Mouse (Mus musculus) CD4-positive, CD25-positive, alpha-beta regulatory T cell, adult 4 months (primary cell): Measurements from ENCODE around the gene Cdca3. TPM values are rescaled to one million over a fixed set of nuclear protein-coding genes. Genes with fewer than 3 reads are reported as not detected.
"Not testable (repeated sequence)": the region's sequence is repeated elsewhere in the genome, so short reads cannot be mapped to it uniquely, and the experiment has no call there.

Experiments used
- ATAC-seq: one replicate; pipeline ENCODE4 v1.8.0; 2017
- polyA plus RNA-seq, 2 experiments: library from polyadenylated mRNA; unstranded; fragments of 100-300 nt; shearing (Covaris generic); gene quantifications; one replicate each; pipeline ENCODE4 v1.2.1; 2017

The Cdca3 gene
- 10 to 100 TPM in 1 of 2 experiments, 1 to 10 TPM in 1; 8.0 to 27.1 TPM for polyA plus RNA-seq

DNA sequence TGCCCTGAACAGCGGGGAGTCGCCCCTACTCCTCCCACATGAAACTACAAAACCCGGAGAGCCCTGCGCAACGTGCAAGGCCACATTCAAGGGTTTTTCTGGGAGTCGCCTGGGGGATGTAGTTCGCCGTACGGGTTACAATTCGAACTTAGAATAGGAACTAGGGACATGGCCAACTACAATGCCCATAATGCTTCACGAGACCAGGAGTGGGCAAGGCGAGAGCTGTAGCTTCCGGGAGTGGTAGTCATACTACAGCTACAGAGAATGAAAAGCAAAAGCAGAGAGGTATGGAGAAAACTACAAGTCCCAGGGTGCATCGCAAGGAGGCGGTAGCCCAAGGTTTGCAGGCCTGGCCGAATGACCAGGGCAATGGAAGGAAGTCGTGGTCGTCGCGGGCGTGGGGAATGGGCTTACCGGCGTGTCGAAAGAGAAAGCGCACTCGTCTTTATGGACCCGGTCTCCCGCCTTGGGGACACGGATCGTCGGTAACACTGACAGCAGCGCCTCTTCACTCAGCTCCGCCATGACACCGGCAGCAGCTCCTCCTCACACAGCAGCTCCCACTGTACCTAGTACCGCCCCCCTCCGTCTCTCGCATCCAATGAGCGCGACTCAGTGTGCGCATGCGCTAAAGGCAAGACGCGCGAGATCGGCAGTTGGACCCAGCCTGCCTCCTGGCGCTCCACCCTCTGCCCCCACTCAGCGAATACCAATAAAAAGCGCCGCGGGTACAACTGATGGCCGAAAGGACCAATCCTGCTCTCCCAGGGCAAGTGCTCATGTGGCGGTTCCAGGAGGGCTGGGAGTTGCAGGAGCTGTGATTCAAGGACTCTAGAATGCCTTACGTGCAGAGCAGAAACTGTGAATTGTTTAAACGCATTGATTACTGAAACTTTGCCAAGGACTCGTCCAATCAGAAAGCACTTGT, at the start of gene Cdca3, which contains the start of gene Usp5:
TSS of gene Cdca3 (plus strand) at position 680 of the 931 bp plus-strand sequence.
TSS of gene Usp5 (minus strand) at position 617 of the 931 bp plus-strand sequence.
- ATAC-seq = peak; percentile 79

DNA sequence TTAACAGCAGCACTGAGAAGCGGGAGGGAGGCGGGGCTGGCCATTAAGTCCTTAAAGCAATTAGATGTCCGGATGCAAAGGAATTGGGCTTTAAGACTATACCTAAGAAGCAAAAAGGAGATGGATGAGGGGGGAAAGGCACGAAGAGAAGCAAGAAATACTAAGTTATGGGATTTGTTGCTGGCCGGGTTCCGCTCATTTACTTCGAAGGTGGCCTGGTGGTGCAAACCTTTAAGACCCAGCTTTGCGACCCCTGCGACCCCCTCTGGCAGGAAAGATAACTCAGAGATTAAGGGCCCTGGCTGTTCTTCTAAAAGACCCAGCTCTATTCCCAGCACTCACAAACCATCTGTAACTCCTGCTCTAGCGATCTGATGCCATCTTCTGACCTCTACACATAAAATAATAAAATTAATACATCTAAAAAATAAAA, 49.3 kb upstream of the Cdca3 start:
- peak; percentile 48 for ATAC-seq

DNA sequence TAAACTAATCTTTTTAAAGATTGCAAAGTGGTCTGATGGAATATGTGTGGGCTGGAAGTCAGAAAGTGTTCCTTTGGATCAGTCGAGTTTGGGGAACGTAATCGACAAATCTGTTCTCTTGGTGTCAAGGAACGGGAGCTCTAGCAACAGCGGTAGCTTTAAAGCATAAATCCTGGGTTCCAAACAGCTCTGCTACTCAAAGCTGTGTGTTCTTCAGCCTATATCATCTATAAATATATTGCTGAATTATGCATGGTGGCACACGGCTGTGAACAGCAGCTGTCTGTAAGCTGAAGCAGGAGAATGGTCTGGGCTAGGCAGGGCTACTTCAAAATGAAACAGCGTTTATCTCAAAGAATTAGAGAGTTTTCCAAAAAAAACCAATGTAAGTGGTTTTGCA, 48.4 kb upstream of the Cdca3 start:
- ATAC-seq = no peak

DNA sequence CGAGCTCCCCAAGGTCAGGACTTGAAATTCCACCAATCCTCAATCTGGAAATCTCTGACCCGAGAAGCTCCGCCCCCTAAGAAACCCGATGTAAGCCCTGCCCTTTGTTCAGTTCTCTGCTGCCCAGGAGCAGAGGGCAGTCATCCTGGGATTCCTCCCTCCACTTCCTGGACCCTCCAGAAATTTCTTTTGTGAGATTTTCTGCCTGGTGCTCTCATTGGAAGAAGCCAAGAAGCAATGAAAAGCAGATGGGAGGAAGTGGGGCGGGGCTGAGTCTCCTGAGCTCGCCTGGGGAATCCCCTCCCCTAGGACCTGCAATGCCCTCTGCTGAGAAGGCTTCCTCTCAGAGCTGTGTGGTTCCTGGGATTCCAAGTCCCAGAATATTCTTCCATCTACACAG, 46.9 kb upstream of the Cdca3 start:
- ATAC-seq = peak; percentile 78

DNA sequence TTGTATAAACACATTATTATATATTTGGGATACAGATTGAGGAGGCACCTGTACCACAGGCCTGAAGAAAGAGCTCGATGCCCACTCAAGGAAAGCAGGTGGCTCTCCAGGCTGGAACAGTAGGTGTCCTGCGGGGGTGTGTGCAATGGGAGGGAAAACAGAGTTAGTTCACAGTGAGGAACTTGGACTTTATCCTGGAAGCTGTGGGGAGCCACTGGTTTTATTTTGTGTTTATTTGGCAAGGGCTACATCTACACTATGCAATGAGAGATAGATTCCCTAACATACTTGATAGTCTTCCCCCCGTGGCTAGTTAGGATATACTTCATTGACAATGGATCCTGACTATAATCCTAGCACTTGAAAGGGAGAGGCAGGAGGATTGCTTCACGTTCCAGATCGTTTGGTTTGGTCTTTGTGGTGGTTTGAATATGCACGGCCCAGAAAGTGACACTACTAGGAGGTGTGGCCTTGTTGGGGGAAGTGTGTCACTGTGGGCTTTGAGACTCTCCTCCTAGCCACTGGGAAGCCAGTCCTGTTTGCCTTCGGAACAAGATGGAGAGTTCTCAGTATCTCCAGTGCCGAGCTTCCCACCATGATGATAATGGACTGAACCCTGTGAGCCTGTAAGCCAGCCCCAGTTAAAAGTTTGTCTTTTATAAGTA, 42.5 kb upstream of the Cdca3 start:
- no peak for ATAC-seq

DNA sequence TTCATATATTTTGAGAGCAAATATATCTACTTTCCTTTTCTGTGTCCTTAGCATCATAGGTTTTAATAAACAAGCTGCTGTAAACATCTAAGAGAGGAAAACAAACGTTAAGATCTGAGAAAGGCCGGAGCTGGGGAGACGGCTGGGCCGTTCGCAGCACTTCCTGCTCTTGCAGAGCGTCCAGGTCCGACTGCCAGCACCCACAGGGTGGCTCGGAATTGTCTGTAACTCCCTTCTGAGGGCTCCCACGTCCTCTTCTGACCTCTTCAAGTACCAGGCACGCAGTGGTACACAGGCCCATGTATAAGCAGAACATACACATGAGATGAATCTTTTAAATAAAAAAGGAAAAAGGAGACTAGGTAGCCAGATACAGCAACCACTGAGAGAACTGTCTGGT, 41.6 kb upstream of the Cdca3 start:
- ATAC-seq = no peak

DNA sequence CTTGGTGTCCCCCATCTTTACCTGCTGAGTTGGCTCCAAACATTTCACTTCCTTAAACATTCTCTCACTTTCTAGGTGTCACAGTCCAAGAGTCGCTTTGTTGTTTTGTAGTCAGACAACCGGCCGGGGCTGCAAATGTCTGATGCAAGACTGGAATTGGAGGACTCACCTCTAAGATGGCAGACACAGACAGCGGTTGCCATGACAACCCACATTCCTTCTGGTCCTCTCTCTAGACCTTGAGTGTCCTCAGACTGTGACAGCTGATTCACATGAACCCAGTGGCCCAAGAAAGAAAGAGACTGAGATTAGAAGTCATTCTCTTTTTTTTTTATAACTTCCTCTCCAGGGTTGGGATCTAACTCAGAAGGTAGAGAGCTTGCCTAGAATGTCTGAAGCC, 39.8 kb upstream of the Cdca3 start:
- ATAC-seq = no peak

DNA sequence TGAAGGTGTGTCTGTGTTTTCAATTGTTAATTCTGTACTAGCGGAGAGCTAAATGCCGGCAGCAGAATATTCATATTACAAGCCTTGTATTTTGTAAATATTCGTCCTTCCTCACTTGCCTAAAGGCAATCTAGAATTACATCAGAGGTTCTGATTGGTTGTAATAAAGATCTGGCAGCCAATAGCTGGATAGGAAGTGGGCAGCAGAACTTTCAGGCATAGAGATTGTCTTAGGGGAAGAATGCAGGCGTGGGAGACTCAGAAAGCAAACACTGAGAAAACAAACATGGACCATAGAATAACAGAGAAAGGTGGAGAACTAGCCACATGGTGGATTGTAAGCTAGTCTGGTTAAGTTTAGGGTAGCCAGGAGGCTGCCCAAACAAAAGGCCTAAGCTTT, 39.2 kb upstream of the Cdca3 start:
- ATAC-seq = no peak

DNA sequence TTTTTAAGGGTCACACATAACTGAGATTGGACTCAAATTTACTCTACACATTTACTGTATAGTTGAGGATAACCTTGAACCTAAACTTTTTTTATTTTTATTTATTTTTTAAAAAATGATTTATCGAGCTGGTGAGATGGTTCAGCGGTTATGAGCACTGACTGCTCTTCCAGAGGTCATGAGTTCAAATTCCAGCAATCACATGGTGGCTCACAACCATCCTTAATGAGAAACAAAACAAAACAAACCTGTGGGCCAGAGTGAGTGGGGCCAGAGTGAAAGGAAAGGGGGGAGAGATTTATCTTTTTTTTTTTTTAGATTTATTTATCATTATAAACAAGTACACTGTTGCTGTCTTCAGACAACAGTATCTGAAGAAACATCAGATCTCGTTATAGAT, 37.4 kb upstream of the Cdca3 start:
- no peak for ATAC-seq

DNA sequence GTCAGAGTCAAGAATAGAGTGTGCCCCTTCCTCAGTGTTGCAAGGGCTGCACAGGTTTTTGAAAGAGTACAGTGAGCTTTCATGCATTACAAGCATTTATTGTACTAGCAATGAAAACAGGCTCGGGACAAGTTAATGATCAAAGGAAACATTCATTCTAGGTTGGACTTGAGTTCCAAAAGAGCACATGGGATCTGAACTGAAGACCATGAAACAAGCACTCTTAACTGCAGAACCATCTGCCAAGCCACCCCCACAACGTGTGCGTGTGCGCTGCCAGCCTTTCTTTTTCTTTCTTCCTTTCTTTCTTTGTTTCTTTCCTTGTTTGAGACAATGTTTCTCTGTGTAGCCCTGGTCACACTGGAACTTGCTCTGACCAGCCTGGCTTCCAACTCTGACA, 33.6 kb upstream of the Cdca3 start:
- ATAC-seq = no peak

DNA sequence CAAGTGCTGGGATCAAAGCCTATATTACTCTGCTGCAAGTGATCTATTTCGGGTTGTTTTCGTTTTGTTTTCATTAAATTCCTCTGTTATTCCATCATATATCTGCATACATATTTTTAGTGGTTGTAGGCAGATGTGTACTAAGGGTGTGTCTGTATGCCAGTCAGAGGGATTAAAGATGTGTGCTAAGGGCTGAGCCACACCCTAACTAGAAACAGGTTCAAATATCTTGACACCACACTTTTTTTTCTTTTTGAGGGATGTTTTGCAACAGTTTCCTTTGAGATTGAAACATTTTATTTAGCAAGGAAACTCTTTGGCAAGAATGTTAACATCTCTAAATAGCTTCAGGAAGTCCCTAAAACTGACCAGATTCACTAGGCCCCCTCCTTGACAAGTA, 33.1 kb upstream of the Cdca3 start:
- ATAC-seq = no peak

DNA sequence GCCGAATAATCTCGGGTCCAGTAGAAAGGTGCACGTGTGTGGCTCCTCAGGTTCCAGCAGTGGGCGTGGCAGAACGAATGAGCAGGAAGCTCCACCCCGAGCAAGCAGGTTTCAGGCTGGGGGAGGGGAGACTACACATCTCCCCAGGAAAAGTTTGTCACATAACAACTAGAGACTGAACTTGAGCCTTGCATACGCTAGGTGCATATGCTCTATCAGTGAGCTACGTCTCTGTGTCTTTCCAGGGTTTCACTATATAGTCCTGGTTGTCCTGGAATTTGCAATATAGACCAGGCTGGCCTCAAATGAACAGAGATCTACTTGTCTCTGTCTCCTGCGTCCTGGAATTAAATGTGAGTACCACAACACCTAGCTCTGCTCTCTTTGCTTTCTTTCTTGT, 26.9 kb upstream of the Cdca3 start:
- not testable (repeated sequence) for ATAC-seq

DNA sequence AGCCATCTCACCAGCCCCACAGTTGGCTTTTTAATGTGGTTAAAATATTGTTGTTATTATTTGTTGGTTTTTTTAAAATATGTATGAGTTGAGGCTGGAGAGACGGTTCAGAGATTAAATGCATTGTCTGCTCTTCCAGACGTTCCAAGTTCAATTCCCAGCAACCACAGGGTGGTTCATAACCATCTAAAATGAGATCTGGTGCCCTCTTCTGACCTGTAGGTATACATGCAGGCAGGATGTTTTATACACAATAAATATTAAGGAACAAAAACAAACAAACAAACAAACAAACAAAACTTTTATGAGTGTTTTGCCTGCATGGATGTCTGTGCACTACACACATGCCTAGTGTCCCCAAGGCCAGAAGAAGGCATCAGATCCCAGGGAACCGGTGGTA, 26.3 kb upstream of the Cdca3 start:
- ATAC-seq = no peak

DNA sequence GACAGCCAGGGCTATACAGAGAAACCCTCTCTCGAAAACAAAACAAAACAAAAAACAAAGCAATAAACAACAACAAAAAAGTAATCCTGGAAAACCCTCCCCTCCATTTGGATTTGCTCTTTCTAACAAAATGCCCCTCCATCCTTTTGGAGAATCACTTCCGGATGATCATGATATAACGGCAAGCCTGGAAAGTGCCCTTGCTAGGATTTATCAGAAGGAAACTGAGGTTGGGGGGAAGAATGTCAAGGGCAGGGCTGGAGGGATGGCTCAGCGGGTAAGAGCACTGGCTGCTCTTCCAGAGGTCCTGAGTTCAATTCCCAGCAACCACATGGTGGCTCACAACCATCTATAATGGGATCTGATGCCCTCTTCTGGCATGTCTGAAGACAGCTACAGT, 25.7 kb upstream of the Cdca3 start:
- ATAC-seq = not testable (repeated sequence)

DNA sequence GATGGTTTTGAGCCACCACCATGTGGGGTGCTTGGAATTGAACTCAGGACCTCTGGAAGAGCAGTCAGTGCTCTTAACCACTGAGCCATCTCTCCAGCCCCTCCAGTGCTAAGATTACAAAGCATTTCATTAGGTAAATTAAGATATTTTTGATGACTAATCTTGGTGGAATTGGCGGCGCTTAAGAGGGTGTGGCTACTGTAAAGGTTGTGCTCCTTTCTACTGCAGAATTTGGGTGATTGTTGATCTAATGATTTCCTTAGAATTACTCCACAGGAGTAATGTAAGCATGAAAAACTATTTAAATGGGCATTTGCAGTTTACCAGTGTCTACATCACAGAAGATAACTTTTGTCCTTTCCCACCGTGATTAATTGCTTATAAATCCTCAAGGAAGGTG, 25.0 kb upstream of the Cdca3 start:
- no peak for ATAC-seq

DNA sequence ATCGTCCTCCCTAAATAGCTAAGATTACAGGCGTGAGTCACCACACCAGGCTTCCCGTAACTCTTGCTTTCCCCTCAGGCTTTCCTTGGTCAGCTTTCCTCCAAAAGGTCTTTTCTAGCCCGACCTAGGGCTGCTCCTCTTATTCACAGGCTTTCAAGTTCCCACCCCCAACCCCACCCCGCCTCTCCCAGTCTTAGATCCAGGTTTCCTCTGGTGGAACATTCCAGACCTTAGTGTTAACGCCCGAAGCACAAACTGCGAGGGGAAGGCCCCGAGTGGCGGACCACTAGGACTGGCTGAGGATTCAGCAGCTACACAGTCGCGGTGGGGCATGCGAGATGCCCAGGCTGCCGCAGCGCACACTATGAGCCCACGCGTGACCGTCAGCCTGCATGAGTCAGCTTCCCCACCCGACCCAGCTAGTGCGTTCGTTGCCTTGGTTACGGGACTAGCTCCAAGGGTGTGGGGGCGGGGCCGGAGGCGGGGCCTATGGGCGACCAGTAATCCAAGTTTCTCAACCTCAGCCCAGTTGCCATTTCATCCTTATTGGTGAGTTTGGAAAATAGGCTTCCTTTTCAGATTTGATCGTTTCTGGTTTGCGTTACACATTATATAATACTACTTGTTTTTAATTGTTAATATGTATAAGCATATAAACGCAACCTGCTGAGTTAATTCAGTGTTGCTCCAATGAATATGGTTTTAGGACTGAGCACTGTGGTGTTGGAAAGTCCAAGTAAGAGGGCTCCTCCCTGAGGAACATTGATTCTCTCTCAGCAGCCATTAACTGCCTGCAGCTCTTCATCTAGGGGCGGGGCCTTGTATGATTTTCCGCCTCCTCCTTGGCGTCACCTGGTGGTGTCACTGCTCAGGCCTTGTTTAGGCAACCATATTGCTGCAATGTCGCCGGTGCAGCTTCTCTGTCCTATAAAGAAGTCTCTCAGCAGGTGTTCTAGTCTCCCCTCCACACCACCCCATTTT, 23.7 kb upstream of the Cdca3 start:
- ATAC-seq = peak; percentile 77

DNA sequence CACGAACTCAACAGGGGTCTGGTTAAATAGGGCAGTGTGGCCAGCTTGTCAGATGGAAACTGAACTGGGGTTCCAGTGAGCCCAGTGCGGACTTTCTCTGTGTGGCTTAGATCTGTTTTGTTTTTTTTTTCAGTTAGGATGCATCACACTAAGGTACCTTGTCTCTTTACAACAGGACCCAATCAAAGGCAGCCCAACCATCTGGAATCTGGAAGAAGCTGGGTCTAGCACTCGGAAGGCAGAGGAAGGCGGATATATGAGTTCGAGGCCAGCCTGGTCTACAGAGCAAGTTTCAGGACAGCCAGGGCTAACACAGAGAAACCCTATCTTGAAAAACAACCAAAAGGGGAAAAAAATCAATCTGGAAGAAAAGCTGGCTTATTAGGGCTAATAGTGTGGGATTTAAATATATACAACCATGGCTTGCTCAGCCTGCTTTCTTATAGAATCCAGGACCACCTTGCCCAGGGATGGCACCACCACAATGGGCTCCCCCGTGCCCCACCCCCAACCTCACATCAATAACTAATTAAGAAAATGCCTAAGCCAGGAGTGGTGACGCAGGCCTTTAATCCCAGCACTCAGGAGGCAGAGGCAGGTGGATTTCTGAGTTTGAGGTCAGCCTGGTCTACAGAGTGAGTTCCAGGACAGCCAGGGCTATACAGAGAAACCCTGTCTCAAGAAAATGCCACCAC, 22.8 kb upstream of the Cdca3 start:
- ATAC-seq = no peak

DNA sequence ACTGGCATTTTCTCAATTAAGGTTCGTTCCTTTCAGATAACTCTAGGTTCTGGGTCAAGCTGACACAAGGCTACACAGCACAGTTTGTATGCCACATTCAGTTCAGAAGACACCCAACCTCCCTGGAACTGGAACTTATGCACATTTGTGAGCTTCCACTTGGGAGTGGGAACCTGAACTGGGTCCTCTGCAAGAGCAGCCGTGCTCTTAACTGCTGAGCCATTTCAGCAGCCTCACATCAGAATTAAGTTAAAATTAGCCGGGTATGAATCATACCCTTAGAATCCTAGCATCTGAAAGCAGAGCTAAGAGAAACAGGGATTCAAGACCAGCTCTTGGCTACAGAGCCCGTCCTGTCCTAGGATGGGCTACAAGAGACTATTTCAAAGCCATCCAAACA, 22.0 kb upstream of the Cdca3 start:
- no peak for ATAC-seq

DNA sequence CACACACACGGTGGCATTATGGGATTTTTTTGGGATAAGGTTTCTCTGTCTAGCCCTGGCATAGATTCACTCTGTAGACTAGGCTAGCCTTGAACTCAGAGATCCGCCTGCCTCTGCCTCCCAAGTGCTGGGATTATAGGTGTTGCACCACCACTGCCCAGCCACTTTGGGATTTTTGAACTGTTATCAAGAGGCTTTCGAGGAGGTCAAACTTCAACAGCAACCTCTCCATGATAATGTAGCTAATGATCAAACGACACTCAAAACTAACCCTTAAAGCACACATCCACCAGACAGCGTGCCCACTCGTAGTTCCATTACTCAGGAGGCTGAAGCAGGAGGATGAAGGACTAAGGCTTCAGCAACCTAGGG, 21.4 kb upstream of the Cdca3 start:
- ATAC-seq = no peak

DNA sequence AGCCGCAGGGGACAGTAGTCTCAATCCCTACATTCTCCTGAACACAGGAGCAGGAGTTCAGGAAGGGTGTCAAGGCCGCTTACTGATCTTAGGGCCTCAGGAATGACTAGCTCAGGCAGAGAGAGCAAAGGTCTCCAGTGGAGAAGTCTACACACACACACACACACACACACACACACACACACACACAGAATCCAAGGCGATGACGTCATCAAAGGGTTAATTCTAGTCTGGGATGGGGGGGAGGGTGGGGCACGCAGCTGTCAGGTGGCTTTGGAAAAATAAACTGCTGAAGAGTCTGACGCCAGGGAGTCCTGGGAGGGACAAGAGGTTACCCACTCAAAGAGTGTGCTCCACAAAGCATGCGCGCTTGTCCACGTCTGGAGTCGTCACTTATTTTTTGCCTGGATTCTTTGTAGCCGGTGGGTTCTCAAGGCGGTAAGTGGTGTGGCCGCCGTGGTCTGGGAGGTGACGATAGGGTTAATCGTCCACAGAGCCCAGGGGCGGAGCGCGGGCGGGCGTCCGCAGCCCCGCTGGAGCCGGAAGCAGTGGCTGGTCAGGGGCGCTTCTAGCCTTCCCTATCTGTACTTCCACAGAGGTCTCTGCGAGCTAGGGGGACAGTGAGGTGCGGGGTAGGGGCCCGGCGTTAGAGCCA, 20.9 kb upstream of the Cdca3 start, which contains the start of gene Spsb2:
TSS of gene Spsb2 (plus strand) at position 304 of the 655 bp plus-strand sequence.
- ATAC-seq = peak; percentile 15

DNA sequence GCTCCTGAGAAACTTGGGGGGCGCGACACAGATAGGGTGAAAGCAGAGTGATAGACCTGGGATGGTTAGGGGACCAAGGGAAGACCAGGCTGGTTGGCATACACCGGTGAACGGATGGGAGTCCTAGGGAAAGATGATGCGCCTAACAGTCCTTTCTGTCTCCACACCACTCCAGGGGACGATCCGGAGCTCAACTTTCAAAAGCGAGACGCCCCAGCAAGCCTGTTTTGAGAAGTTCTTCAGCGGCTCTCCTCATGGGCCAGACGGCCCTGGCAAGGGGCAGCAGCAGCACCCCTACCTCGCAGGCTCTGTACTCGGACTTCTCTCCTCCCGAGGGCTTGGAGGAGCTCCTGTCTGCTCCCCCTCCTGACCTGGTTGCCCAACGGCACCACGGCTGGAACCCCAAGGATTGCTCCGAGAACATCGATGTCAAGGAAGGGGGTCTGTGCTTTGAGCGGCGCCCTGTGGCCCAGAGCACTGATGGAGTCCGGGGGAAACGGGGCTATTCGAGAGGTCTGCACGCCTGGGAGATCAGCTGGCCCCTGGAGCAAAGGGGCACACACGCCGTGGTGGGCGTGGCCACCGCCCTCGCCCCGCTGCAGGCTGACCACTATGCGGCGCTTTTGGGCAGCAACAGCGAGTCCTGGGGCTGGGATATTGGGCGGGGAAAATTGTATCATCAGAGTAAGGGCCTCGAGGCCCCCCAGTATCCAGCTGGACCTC, 20.1 kb upstream of the Cdca3 start:
- ATAC-seq = peak; percentile 12
